Mouse (Mus musculus) midbrain, embryonic 14.5 days (tissue): Measurements from ENCODE around the gene Pcsk1n. TPM values are rescaled to one million over a fixed set of nuclear protein-coding genes. Genes with fewer than 3 reads are reported as not detected.

Source experiments
- ATAC-seq: fragments of 200-750 bp; cut with Nextera tagmentation; 2 replicates; pipeline ENCODE4 v1.8.0; 2017; ENCODE audit warnings: moderate number of reproducible peaks, moderate library complexity; ENCODE audit not compliant: low FRiP score, low TSS enrichment
- DNase-seq: peaks from one replicate; pipeline ENCODE4 v3.0.0-alpha.2; 2015
- H3K27ac ChIP-seq: fragments of 300-500 bp; sonication (generic); replicated peaks from 2 replicates; pipeline ENCODE4 v1.5.1; 2014; ENCODE audit warnings: mild to moderate bottlenecking, low read depth, low read length, moderate library complexity
- H3K27me3 ChIP-seq: fragments of 300-500 bp; sonication (generic); 2 replicates; pipeline ENCODE4 v1.6.1; 2014; ENCODE audit warnings: low read length, control low read depth, mixed read lengths; ENCODE audit not compliant: control insufficient read depth, insufficient read depth
- H3K36me3 ChIP-seq: fragments of 300-500 bp; sonication (generic); 2 replicates; pipeline ENCODE4 v1.6.1; 2014; ENCODE audit warnings: low read length, control low read depth; ENCODE audit not compliant: control insufficient read depth, insufficient read depth
- H3K4me1 ChIP-seq: fragments of 300-500 bp; sonication (generic); 2 replicates; pipeline ENCODE4 v1.6.1; 2014; ENCODE audit warnings: mild to moderate bottlenecking, antibody characterized with exemption, low read length, control low read depth; ENCODE audit not compliant: control insufficient read depth, insufficient read depth
- H3K4me2 ChIP-seq: fragments of 300-500 bp; sonication (generic); 2 replicates; pipeline ENCODE4 v1.6.1; 2014; ENCODE audit warnings: mild to moderate bottlenecking, low read length, moderate library complexity
- H3K4me3 ChIP-seq: fragments of 300-500 bp; sonication (generic); replicated peaks from 2 replicates; pipeline ENCODE4 v1.5.1; 2014; ENCODE audit warnings: low read depth, low read length
- H3K9ac ChIP-seq: fragments of 300-500 bp; sonication (generic); replicated peaks from 2 replicates; pipeline ENCODE4 v1.6.1; 2014; ENCODE audit warnings: mild to moderate bottlenecking, low read length, moderate library complexity
- H3K9me3 ChIP-seq: fragments of 300-500 bp; sonication (generic); 2 replicates; pipeline ENCODE4 v1.6.1; 2016; ENCODE audit warnings: low read length, control low read depth, mixed read lengths; ENCODE audit not compliant: control insufficient read depth
- WGBS: fragments of 180-500 bp; shearing (Covaris S2); extraction: QIAGEN DNeasy Blood & Tissue Kit; methylation state at CpG from one replicate; pipeline ENCODE4 v1.1.7; 2014; 5-methylcytosine and 5-hydroxymethylcytosine counted together
- polyA plus RNA-seq: library from polyadenylated mRNA; unstranded; fragments of >200 nt; fragmentation: Nextera tagmentation; extraction: Ambion mirVana; gene quantifications from 2 replicates; pipeline ENCODE4 v1.2.1, GENCODE M21; 2014

Gene Pcsk1n
- polyA plus RNA-seq: 197 and 199 TPM in 2 replicates

DNA sequence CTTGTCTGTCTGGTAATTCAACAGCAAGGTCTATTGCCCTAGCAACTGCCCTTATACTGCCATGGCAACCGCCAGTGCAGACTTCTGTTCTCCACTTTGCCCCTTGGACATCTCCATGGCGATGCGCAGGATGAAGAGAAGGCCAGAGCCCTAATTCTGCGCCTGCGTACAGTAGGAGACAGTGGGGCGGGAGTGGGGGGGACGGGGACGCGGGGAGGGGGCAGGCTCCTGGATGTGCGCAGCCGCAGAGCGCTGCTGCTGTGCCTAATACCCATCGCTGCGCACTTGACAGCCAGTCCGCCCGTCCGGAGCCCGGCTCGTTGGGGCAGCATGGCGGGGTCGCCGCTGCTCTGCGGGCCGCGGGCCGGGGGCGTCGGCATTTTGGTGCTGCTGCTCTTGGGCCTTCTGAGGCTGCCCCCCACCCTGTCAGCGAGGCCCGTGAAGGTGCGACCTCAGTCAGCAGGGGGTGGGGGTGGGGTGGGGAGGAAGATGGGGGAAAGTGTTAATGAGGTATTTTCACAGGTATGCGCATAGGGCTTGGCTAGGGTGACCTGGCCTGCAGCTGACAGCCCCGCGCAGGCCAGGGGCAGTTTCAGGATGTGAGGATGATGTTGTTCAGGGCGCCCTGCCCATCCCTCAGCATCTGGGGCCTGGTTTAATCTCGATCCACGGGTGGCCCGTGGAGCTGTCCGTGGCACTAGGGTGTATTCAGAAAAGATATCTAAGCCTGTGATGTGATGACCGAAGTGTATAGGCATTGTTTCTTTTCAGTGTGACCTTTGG, at the start of gene Pcsk1n:
Gene Pcsk1n, plus strand, starts transcription at position 222 of the 783 bp plus-strand sequence.
- peak within 1 kb of the TSS; percentile 47 for H3K4me3 ChIP-seq
- WGBS: 17% methylated on average over 40 of the region's 40 CpGs
- peak within 1 kb of the TSS; percentile 83 for H3K27ac ChIP-seq
- no peaks in the 10 kb centered on the region for H3K9me3 ChIP-seq
- H3K4me1 ChIP-seq: peaks cover 8% of the 10 kb centered on the region; the same call in 1 of the 2 replicates
- ATAC-seq (peak; percentile 89), DNase-seq (peak; percentile 90)
- H3K4me2 ChIP-seq: peak within 1 kb of the TSS; percentile 63
- peak within 1 kb of the TSS; percentile 56 for H3K9ac ChIP-seq
- H3K27me3 ChIP-seq: no peaks in the 10 kb centered on the region
- peaks cover 16% of the 10 kb centered on the region for H3K36me3 ChIP-seq

DNA sequence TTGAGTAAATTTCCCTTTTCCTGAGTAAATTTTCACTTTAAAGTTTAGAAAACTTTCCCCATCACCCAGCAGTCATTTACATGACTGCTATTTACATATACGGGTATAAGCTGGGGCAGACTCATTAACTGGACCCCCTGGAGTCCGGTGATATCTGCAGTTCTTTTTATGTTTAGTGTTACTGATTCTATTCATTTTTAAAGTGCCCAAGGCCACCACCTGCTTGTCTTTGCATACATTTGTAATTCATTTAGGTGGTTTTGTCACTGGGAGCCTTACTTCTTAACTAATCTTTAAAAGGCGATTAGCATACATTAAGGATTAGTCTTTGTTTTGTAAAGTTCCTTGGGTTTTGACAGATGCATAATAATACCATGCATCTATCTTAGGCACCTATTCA, 49.8 kb upstream of the Pcsk1n start:
- Histone ChIP-seq H3K36me3 (peaks cover 21% of the 10 kb centered on the region; the same call in 1 of the 2 replicates), H3K4me2 (no peak overlapping the region), H3K27me3 (no peaks in the 10 kb centered on the region), H3K4me3 (no peak overlapping the region), H3K4me1 (no peaks in the 10 kb centered on the region), H3K9me3 (no peaks in the 10 kb centered on the region), H3K27ac (no peak overlapping the region), H3K9ac (no peak overlapping the region)
- WGBS: 17% methylated on average over 3 of the region's 3 CpGs
- ATAC-seq (no peak), DNase-seq (peak; percentile 31)

DNA sequence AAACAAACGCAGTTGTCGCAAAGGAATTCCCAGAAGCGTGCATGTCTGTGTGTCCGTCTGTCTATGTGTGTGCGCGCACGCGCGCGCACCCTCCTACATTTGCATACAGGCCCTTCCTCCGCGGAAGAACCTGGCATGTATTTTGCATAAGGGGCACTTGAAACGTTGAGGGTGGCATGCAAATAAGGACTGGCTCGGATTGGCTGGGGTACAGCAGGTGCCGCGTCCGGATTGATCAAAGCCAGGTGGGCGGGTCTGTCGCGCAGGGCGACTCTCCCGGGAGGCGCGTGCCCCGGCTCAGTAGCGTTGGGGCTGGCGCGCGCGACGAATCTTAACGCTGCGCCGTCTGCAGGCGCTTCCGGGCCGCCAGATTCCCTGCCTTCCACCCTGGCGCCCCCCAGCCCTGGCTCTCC, 41.6 kb upstream of the Pcsk1n start, which contains the start of gene Pim2:
Gene Pim2, plus strand, starts transcription at position 256 of the 413 bp plus-strand sequence.
- 23% methylated on average over 38 of the region's 38 CpGs for WGBS
- no peaks in the 10 kb centered on the region for H3K27me3 ChIP-seq
- peak within 1 kb of the TSS; percentile 60; the same call in 1 of the 2 replicates for H3K27ac ChIP-seq
- H3K4me3 ChIP-seq: peak within 1 kb of the TSS; percentile 50
- no peaks in the 10 kb centered on the region; the same call in 1 of the 2 replicates for H3K4me1 ChIP-seq
- no peaks in the 10 kb centered on the region for H3K9me3 ChIP-seq
- peak; percentile 90 for ATAC-seq
- H3K4me2 ChIP-seq: peak within 1 kb of the TSS; percentile 79
- DNase-seq: peak; percentile 89
- H3K9ac ChIP-seq: peak within 1 kb of the TSS; percentile 59
- 0 out of 2 replicates have a peak, but pooled peaks cover 7% of the 10 kb centered on the region for H3K36me3 ChIP-seq

- ATAC-seq: peak; percentile 15; the same call in 1 of the 2 replicates
- Histone ChIP-seq H3K9ac (peak overlapping the region; percentile 59), H3K4me2 (peak overlapping the region; percentile 79), H3K36me3 (0 out of 2 replicates have a peak, but pooled peaks cover 7% of the 10 kb centered on the region), H3K27ac (peak overlapping the region; percentile 60; the same call in 1 of the 2 replicates), H3K27me3 (no peaks in the 10 kb centered on the region), H3K4me1 (no peaks in the 10 kb centered on the region; the same call in 1 of the 2 replicates), H3K9me3 (no peaks in the 10 kb centered on the region), H3K4me3 (peak overlapping the region; percentile 50)
- no peak for DNase-seq
- 27% methylated on average over 21 of the region's 21 CpGs for WGBS
Observed at GRCm38 (mm10) chrX:7878495-7878894, 41.1 kb upstream of the Pcsk1n start.

DNA sequence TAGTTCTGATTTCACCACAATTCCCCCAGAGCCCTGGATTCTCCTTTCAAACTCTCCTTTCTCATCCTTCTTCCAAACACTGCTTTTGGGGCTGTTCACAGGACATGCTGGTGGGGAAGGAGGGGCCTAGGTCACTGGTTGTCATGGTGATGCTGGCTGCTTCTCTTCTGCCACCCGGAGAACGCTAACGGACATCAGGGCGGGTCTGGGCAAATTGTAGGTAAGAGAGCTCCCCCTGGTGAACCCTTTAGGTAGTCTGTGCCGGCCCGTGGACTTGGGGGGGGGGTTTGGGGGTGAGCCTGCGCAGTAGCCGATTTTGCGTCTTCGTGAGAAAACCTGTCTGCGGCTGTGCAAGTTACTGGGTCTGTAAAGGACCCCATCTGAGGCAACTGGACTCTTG, 39.8 kb upstream of the Pcsk1n start:
- H3K9ac ChIP-seq: no peak overlapping the region
- no peaks in the 10 kb centered on the region for H3K9me3 ChIP-seq
- H3K4me2 ChIP-seq: peak overlapping the region; percentile 79
- ATAC-seq (peak; percentile 41), DNase-seq (peak; percentile 86)
- whole genome bisulfite sequencing: 20% methylated on average over 11 of the region's 11 CpGs
- H3K4me3 ChIP-seq: peak overlapping the region; percentile 50
- H3K4me1 ChIP-seq: no peaks in the 10 kb centered on the region; the same call in 1 of the 2 replicates
- 0 out of 2 replicates have a peak, but pooled peaks cover 2% of the 10 kb centered on the region for H3K36me3 ChIP-seq
- no peaks in the 10 kb centered on the region for H3K27me3 ChIP-seq
- no peak overlapping the region for H3K27ac ChIP-seq

GRCm38 (mm10) chrX:7883841-7884567, 35.6 kb upstream of the Pcsk1n start, which contains the start of gene Slc35a2:
TSS of gene Slc35a2 (plus strand) at chrX:7884028.
- Histone ChIP-seq H3K9ac (peak within 1 kb of the TSS; percentile 57; the same call in 1 of the 2 replicates), H3K4me1 (no peaks in the 10 kb centered on the region; the same call in 1 of the 2 replicates), H3K9me3 (no peaks in the 10 kb centered on the region), H3K36me3 (no peaks in the 10 kb centered on the region), H3K27ac (peak within 1 kb of the TSS; percentile 89), H3K27me3 (no peaks in the 10 kb centered on the region), H3K4me3 (peak within 1 kb of the TSS; percentile 48), H3K4me2 (peak within 1 kb of the TSS; percentile 57)
- peak; percentile 85 for DNase-seq
- WGBS: 19% methylated on average over 49 of the region's 49 CpGs
- peak; percentile 83 for ATAC-seq

DNA sequence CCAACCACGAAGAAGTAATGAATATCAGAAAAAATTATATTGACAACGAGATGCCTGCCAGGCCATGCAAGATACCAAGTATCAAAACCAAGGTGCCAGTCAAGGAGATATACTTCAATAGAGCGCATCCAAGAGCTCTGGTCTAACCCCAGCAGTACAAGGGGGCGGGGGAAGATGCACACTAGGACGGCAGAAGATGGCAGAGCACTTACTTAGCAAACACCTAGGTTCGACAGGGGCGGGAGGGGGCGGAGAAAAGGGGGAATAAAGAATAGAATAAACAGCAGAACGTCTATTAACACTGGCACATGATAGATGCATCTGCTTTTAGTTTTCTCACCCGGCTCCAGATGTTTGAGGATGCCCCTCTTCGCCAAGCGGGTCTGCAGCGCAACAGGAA, 21.4 kb upstream of the Pcsk1n start:
- Histone ChIP-seq H3K4me2 (peak overlapping the region; percentile 54), H3K36me3 (peaks cover 25% of the 10 kb centered on the region), H3K27ac (peak overlapping the region; percentile 88), H3K4me1 (0 out of 2 replicates have a peak, but pooled peaks cover 4% of the 10 kb centered on the region), H3K27me3 (no peaks in the 10 kb centered on the region), H3K9ac (peak overlapping the region; percentile 60), H3K9me3 (no peaks in the 10 kb centered on the region), H3K4me3 (peak overlapping the region; percentile 53)
- WGBS: 33% methylated on average over 13 of the region's 13 CpGs
- DNase-seq (no peak), ATAC-seq (no peak)
